ENCODE assay signal across 8 mouse cellular contexts in the genomic region with DNA sequence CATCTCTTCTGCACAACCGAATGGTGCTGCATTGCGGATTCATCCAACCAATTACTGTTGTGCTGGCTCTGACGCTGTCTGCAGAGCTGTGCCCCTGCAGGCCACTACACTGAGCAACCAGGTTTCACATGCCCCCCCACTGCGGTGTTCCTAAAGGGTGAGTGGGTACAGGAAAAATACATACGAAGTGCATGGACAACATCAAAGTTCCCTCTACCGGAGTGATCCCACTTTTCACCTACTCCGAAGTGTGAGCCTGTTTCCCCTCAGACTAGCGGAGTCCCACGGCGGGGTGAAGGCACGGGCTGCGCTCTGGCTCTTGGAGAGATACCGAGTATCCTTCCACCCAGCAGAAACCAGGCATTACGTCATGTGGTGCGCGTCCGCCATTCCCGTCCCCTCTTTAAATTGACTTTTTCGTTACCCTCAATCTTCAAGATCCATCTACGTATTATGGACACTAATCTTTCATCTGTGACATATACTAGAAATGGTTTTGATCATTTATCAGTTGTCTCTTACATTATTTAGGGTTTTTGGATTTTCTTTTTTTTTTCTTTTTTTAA. TPM values are rescaled to one million over a fixed set of nuclear protein-coding genes. Genes with fewer than 3 reads are reported as not detected.
DNase-seq lines count a peak whose midpoint lies in the region; ATAC-seq lines count a peak whose summit lies in the region.

No protein-coding gene starts in this region.

- under 1% methylated on average over 20 of the region's 20 CpGs for WGBS in embryonic facial prominence, embryonic 11.5 days
- WGBS in limb, embryonic 11.5 days = 0% methylated on average over 20 of the region's 20 CpGs
- under 1% methylated on average over 20 of the region's 20 CpGs for WGBS in midbrain, embryonic 13.5 days

- no peaks in the 10 kb centered on the region for H3K27me3 ChIP-seq in embryonic facial prominence, embryonic 11.5 days (ENCODE audit: control insufficient read depth, insufficient read depth, low read length)
- no peaks in the 10 kb centered on the region for H3K27me3 ChIP-seq in limb, embryonic 11.5 days (ENCODE audit: control insufficient read depth, insufficient read depth, low read length)
- no peaks in the 10 kb centered on the region for H3K27me3 ChIP-seq in midbrain, embryonic 13.5 days

- peak overlapping the region; percentile 97 for H3K27ac ChIP-seq in embryonic facial prominence, embryonic 11.5 days (replicated peaks; ENCODE audit: low read depth, low read length)
- peak overlapping the region; percentile 96 for H3K27ac ChIP-seq in limb, embryonic 11.5 days (replicated peaks; ENCODE audit: low read depth, low read length)
- peak overlapping the region; percentile 99 for H3K27ac ChIP-seq in midbrain, embryonic 13.5 days

- no peaks in the 10 kb centered on the region for H3K9me3 ChIP-seq in embryonic facial prominence, embryonic 11.5 days (replicated peaks; ENCODE audit: control insufficient read depth, low read length)
- H3K9me3 ChIP-seq in limb, embryonic 11.5 days (ENCODE audit: control insufficient read depth, low read length) = no peaks in the 10 kb centered on the region
- H3K9me3 ChIP-seq in midbrain, embryonic 13.5 days = no peaks in the 10 kb centered on the region

- H3K4me2 ChIP-seq in embryonic facial prominence, embryonic 11.5 days (ENCODE audit: low read depth, low read length) = peak overlapping the region; percentile 50
- peak overlapping the region; percentile 80 for H3K4me2 ChIP-seq in limb, embryonic 11.5 days (ENCODE audit: low read depth, severe bottlenecking)
- peak overlapping the region; percentile 53 for H3K4me2 ChIP-seq in midbrain, embryonic 13.5 days (replicated peaks)

- H3K4me1 ChIP-seq in embryonic facial prominence, embryonic 11.5 days (ENCODE audit: control insufficient read depth, insufficient read depth, low read length) = no peaks in the 10 kb centered on the region
- H3K4me1 ChIP-seq in limb, embryonic 11.5 days (ENCODE audit: control insufficient read depth, insufficient read depth, low read length) = peaks cover 8% of the 10 kb centered on the region; the same call in 1 of the 2 replicates
- peaks cover 20% of the 10 kb centered on the region for H3K4me1 ChIP-seq in midbrain, embryonic 13.5 days (replicated peaks)

- peak; percentile 85 for ATAC-seq in embryonic facial prominence, embryonic 11.5 days (replicated peaks; ENCODE audit: insufficient number of reproducible peaks, low FRiP score, low TSS enrichment, low read depth)
- peak; percentile 73 for ATAC-seq in limb, embryonic 11.5 days (ENCODE audit: insufficient number of reproducible peaks, low FRiP score, low TSS enrichment, low read depth)
- ATAC-seq in midbrain, embryonic 13.5 days = peak; percentile 92

- H3K4me3 ChIP-seq in embryonic facial prominence, embryonic 11.5 days (ENCODE audit: low read depth, low read length) = peak overlapping the region; percentile 69
- H3K4me3 ChIP-seq in limb, embryonic 11.5 days (ENCODE audit: low read depth, low read length) = peak overlapping the region; percentile 56
- peak overlapping the region; percentile 63 for H3K4me3 ChIP-seq in midbrain, embryonic 13.5 days (replicated peaks)

- no peaks in the 10 kb centered on the region for H3K36me3 ChIP-seq in embryonic facial prominence, embryonic 11.5 days (replicated peaks; ENCODE audit: control insufficient read depth, insufficient read depth, low read depth, low read length)
- no peaks in the 10 kb centered on the region for H3K36me3 ChIP-seq in limb, embryonic 11.5 days (ENCODE audit: control insufficient read depth, insufficient read depth, low read length)
- H3K36me3 ChIP-seq in midbrain, embryonic 13.5 days = no peaks in the 10 kb centered on the region

- peak; percentile 61 to 67 for DNase-seq in urinary bladder, adult 18-20 months (ENCODE audit: low spot score in 2 of 2)
- DNase-seq in urinary bladder, postnatal 10 days (ENCODE audit: low spot score) = no peak
- DNase-seq in embryonic facial prominence, embryonic 11.5 days (ENCODE audit: low spot score) = peak; percentile 88
- DNase-seq in heart, adult 11 months = peak; percentile 99
- peak; percentile 76 for DNase-seq in kidney, adult 18-20 months
- peak; percentile 87 for DNase-seq in limb, embryonic 11.5 days (ENCODE audit: low spot score)
- DNase-seq in spleen, adult 12 weeks (ENCODE audit: low spot score) = peak; percentile 74

- peak overlapping the region; percentile 69 for H3K9ac ChIP-seq in embryonic facial prominence, embryonic 11.5 days (replicated peaks; ENCODE audit: low read length)
- H3K9ac ChIP-seq in limb, embryonic 11.5 days (ENCODE audit: low read length) = peak overlapping the region; percentile 94
- H3K9ac ChIP-seq in midbrain, embryonic 13.5 days (replicated peaks) = peak overlapping the region; percentile 76

RNA-seq across cellular contexts. Expression of gene Hlcs, which starts 0.6 kb away (rescaled TPM):
- polyA plus RNA-seq in embryonic facial prominence, embryonic 11.5 days (2014; fragmentation: Nextera tagmentation; extraction: Ambion mirVana) = 7.4 and 8.6 TPM in 2 replicates
- 8.4 and 10.4 TPM in 2 replicates for polyA plus RNA-seq in limb, embryonic 11.5 days (2014; fragmentation: Nextera tagmentation; extraction: Ambion mirVana)
- 9.2 and 9.8 TPM in 2 replicates for polyA plus RNA-seq in midbrain, embryonic 13.5 days (2015; fragmentation: Nextera tagmentation; extraction: Ambion mirVana)

RNA-seq across cellular contexts. Expression of gene Ripply3, which starts 15.5 kb away (rescaled TPM):
- 5.2 and 6.3 TPM in 2 replicates for polyA plus RNA-seq in embryonic facial prominence, embryonic 11.5 days (2014; fragmentation: Nextera tagmentation; extraction: Ambion mirVana)
- polyA plus RNA-seq in limb, embryonic 11.5 days (2014; fragmentation: Nextera tagmentation; extraction: Ambion mirVana) = 3.9 and 4.3 TPM in 2 replicates
- 1.2 and 1.3 TPM in 2 replicates for polyA plus RNA-seq in midbrain, embryonic 13.5 days (2015; fragmentation: Nextera tagmentation; extraction: Ambion mirVana)

RNA-seq across cellular contexts. Expression of gene Ttc3, which starts 57.7 kb away (rescaled TPM):
- 407 and 435 TPM in 2 replicates for polyA plus RNA-seq in embryonic facial prominence, embryonic 11.5 days (2014; fragmentation: Nextera tagmentation; extraction: Ambion mirVana)
- polyA plus RNA-seq in limb, embryonic 11.5 days (2014; fragmentation: Nextera tagmentation; extraction: Ambion mirVana) = 328 and 349 TPM in 2 replicates
- 803 and 871 TPM in 2 replicates for polyA plus RNA-seq in midbrain, embryonic 13.5 days (2015; fragmentation: Nextera tagmentation; extraction: Ambion mirVana)

RNA-seq across cellular contexts. Expression of gene Pigp, which starts 58.9 kb away (rescaled TPM):
- 77.5 and 79.1 TPM in 2 replicates for polyA plus RNA-seq in embryonic facial prominence, embryonic 11.5 days (2014; fragmentation: Nextera tagmentation; extraction: Ambion mirVana)
- polyA plus RNA-seq in limb, embryonic 11.5 days (2014; fragmentation: Nextera tagmentation; extraction: Ambion mirVana) = 70.0 and 74.2 TPM in 2 replicates
- 134 and 157 TPM in 2 replicates for polyA plus RNA-seq in midbrain, embryonic 13.5 days (2015; fragmentation: Nextera tagmentation; extraction: Ambion mirVana)
